Mouse (Mus musculus): Measurements from ENCODE around the gene Ecd.

- no peak for TF ChIP-seq USF1 (IDR thresholded peaks at IDR 0.05; ENCODE audit: low read depth)
- no peak for TF ChIP-seq CTCF (IDR thresholded peaks at IDR 0.05; ENCODE audit: control insufficient read depth, insufficient read depth, insufficient read length)
- no peak for TF ChIP-seq FOSL1 (IDR thresholded peaks at IDR 0.05; ENCODE audit: insufficient read depth, low read length, poor library complexity, severe bottlenecking)
- TF ChIP-seq CEBPB (IDR thresholded peaks at IDR 0.05; ENCODE audit: low read depth): no peak
- no peak for TF ChIP-seq MYOD1 (IDR thresholded peaks at IDR 0.05; ENCODE audit: control insufficient read depth, insufficient read length, low read depth)
- no peak for TF ChIP-seq MYOG (IDR thresholded peaks at IDR 0.05; ENCODE audit: control insufficient read depth, extremely low read depth, insufficient read length)
- no peak for TF ChIP-seq MAX (IDR thresholded peaks at IDR 0.05)
These were observed 405 bp downstream of the Ecd start for GRCm38 (mm10) chr14:20347441-20347990.
